Mouse (Mus musculus) limb, embryonic 14.5 days (tissue): ENCODE data around the gene Rras. TPM values are rescaled to one million over a fixed set of nuclear protein-coding genes. Genes with fewer than 3 reads are reported as not detected.

Experiments used
- ATAC-seq: fragments of 200-750 bp; cut with Nextera tagmentation; 2 replicates; pipeline ENCODE4 v1.8.0; 2017; ENCODE audit warnings: low read depth, moderate number of reproducible peaks, moderate TSS enrichment; ENCODE audit not compliant: low FRiP score
- DNase-seq: peaks from one replicate; pipeline ENCODE4 v3.0.0-alpha.2; 2015; ENCODE audit warnings: low spot score
- H3K27ac ChIP-seq: fragments of 300-500 bp; sonication (generic); replicated peaks from 2 replicates; pipeline ENCODE4 v1.5.1; 2014; ENCODE audit warnings: low read depth, mild to moderate bottlenecking, low read length, moderate library complexity, mixed read lengths
- H3K27me3 ChIP-seq: fragments of 300-500 bp; sonication (generic); 2 replicates; pipeline ENCODE4 v1.6.1; 2014; ENCODE audit warnings: low read length, mixed read lengths; ENCODE audit not compliant: control insufficient read depth, insufficient read depth
- H3K36me3 ChIP-seq: fragments of 300-500 bp; sonication (generic); 2 replicates; pipeline ENCODE4 v1.6.1; 2014; ENCODE audit warnings: mild to moderate bottlenecking, low read length, moderate library complexity, mixed read lengths; ENCODE audit not compliant: control insufficient read depth, insufficient read depth
- H3K4me1 ChIP-seq: fragments of 300-500 bp; sonication (generic); 2 replicates; pipeline ENCODE4 v1.6.1; 2014; ENCODE audit warnings: antibody characterized with exemption, low read length, mixed read lengths; ENCODE audit not compliant: control insufficient read depth, insufficient read depth
- H3K4me2 ChIP-seq: fragments of 300-500 bp; sonication (generic); replicated peaks from 2 replicates; pipeline ENCODE4 v1.6.1; 2014; ENCODE audit warnings: low read depth, mild to moderate bottlenecking, low read length, moderate library complexity; ENCODE audit not compliant: severe bottlenecking
- H3K4me3 ChIP-seq: fragments of 300-500 bp; sonication (generic); replicated peaks from 2 replicates; pipeline ENCODE4 v1.5.1; 2014; ENCODE audit warnings: low read length
- H3K9ac ChIP-seq: fragments of 300-500 bp; sonication (generic); 2 replicates; pipeline ENCODE4 v1.6.1; 2014; ENCODE audit warnings: mild to moderate bottlenecking, low read depth, low read length, moderate library complexity; ENCODE audit not compliant: severe bottlenecking
- H3K9me3 ChIP-seq: fragments of 300-500 bp; sonication (generic); 2 replicates; pipeline ENCODE4 v1.6.1; 2016; ENCODE audit warnings: low read length; ENCODE audit not compliant: control insufficient read depth
- POLR2A ChIP-seq: fragments of 200-500 bp; IDR thresholded peaks from 2 replicates; pipeline ENCODE4 v1.8.0; 2012; ENCODE audit warnings: inconsistent platforms, mild to moderate bottlenecking, moderate library complexity, borderline replicate concordance; ENCODE audit not compliant: insufficient read depth, insufficient read length; ENCODE audit errors: extremely low read depth
- whole genome bisulfite sequencing: fragments of 180-500 bp; shearing (Covaris S2); extraction: QIAGEN DNeasy Blood & Tissue Kit; methylation state at CpG from one replicate; pipeline ENCODE4 v1.1.7; 2014; 5-methylcytosine and 5-hydroxymethylcytosine counted together
- polyA plus RNA-seq, 2 experiments: library from polyadenylated mRNA; depleted of rRNA in 1 of 2; stranded (reverse) in 1 of 2; unstranded in 1 of 2; fragments of >200 nt; fragmentation: Nextera tagmentation in 1 of 2; extraction: Ambion mirVana in 1 of 2; gene quantifications; 2 replicates each; pipeline versions ENCODE4 v1.2.1 to v1.2.3; 2012 to 2014

The Rras gene
- polyA plus RNA-seq, 2 experiments, result 42.8 to 53.8 TPM

- H3K4me2 ChIP-seq, result no peak overlapping the region
- no peaks in the 10 kb centered on the region for H3K9me3 ChIP-seq
- no peak overlapping the region for H3K4me3 ChIP-seq
- no peaks in the 10 kb centered on the region for H3K27me3 ChIP-seq
- H3K9ac ChIP-seq, result no peak overlapping the region
- peaks cover 97% of the 10 kb centered on the region for H3K36me3 ChIP-seq
- H3K27ac ChIP-seq, result no peak overlapping the region
- DNase-seq (no peak), ATAC-seq (no peak)
- no peak for TF ChIP-seq POLR2A
- H3K4me1 ChIP-seq, result no peaks in the 10 kb centered on the region
- WGBS, result 97% methylated on average over 12 of the region's 12 CpGs
These were observed 11.3 kb upstream of the Rras start for GRCm38 (mm10) chr7:45006503-45006902.

- no peak overlapping the region for H3K27ac ChIP-seq
- no peak for DNase-seq
- no peak overlapping the region for H3K4me3 ChIP-seq
- TF ChIP-seq POLR2A, result no peak
- no peak overlapping the region for H3K4me2 ChIP-seq
- H3K9me3 ChIP-seq, result no peaks in the 10 kb centered on the region
- H3K4me1 ChIP-seq, result no peaks in the 10 kb centered on the region
- H3K36me3 ChIP-seq, result peaks cover 97% of the 10 kb centered on the region
- no peaks in the 10 kb centered on the region for H3K27me3 ChIP-seq
- no peak overlapping the region for H3K9ac ChIP-seq
- WGBS, result 96% methylated on average over 29 of the region's 29 CpGs
- no peak for ATAC-seq
These were observed 10.6 kb upstream of the Rras start for GRCm38 (mm10) chr7:45007141-45007540.

- Histone ChIP-seq H3K36me3 (peaks cover 97% of the 10 kb centered on the region), H3K4me1 (no peaks in the 10 kb centered on the region), H3K4me3 (no peak overlapping the region), H3K9me3 (no peaks in the 10 kb centered on the region), H3K27ac (no peak overlapping the region), H3K4me2 (no peak overlapping the region), H3K27me3 (no peaks in the 10 kb centered on the region), H3K9ac (no peak overlapping the region)
- no peak for ATAC-seq
- TF ChIP-seq POLR2A, result no peak
- no peak for DNase-seq
- 93% methylated on average over 26 of the region's 30 CpGs for WGBS
These were observed 9.9 kb upstream of the Rras start for GRCm38 (mm10) chr7:45007846-45008245.

- Histone ChIP-seq H3K4me3 (no peak overlapping the region), H3K27me3 (no peaks in the 10 kb centered on the region), H3K4me1 (no peaks in the 10 kb centered on the region), H3K4me2 (no peak overlapping the region), H3K27ac (no peak overlapping the region), H3K9ac (no peak overlapping the region), H3K36me3 (peaks cover 97% of the 10 kb centered on the region), H3K9me3 (no peaks in the 10 kb centered on the region)
- 92% methylated on average over 15 of the region's 19 CpGs for WGBS
- no peak for ATAC-seq
- no peak for TF ChIP-seq POLR2A
- DNase-seq, result no peak
These were observed 9.3 kb upstream of the Rras start for GRCm38 (mm10) chr7:45008411-45008810.

- Histone ChIP-seq H3K4me3 (no peak overlapping the region), H3K9me3 (no peaks in the 10 kb centered on the region), H3K27me3 (no peaks in the 10 kb centered on the region), H3K27ac (no peak overlapping the region), H3K4me1 (peaks cover 11% of the 10 kb centered on the region), H3K4me2 (no peak overlapping the region), H3K9ac (no peak overlapping the region), H3K36me3 (peaks cover 65% of the 10 kb centered on the region)
- TF ChIP-seq POLR2A, result no peak
- WGBS, result 94% methylated on average over 6 of the region's 6 CpGs
- no peak for ATAC-seq
- DNase-seq, result no peak
These were observed 5.8 kb upstream of the Rras start for GRCm38 (mm10) chr7:45012011-45012410.

GRCm38 (mm10) chr7:45012824-45013223 is 4.9 kb upstream of the Rras start:
- H3K9ac ChIP-seq, result no peak overlapping the region
- no peak overlapping the region for H3K27ac ChIP-seq
- H3K4me3 ChIP-seq, result no peak overlapping the region
- DNase-seq (no peak), ATAC-seq (no peak)
- 85% methylated on average over 4 of the region's 4 CpGs for WGBS
- H3K4me1 ChIP-seq, result peaks cover 11% of the 10 kb centered on the region
- H3K4me2 ChIP-seq, result no peak overlapping the region
- H3K36me3 ChIP-seq, result peaks cover 57% of the 10 kb centered on the region
- TF ChIP-seq POLR2A, result no peak
- no peaks in the 10 kb centered on the region for H3K27me3 ChIP-seq
- H3K9me3 ChIP-seq, result no peaks in the 10 kb centered on the region
